Mouse (Mus musculus) stomach, postnatal 0 days (tissue): ENCODE measurements around the gene Sds.
A peak's percentile ranks its signal among the peaks of the same experiment; 100 is the strongest.

ENCODE experiments used
- CTCF ChIP-seq: IDR thresholded peaks from 2 replicates; pipeline ENCODE4 v1.5.1; 2016; ENCODE audit warnings: antibody characterized with exemption, low read depth, mild to moderate bottlenecking, moderate library complexity
- EP300 ChIP-seq: optimal IDR thresholded peaks from 2 replicates; pipeline ENCODE3; 2016; ENCODE audit warnings: antibody characterized with exemption

DNA sequence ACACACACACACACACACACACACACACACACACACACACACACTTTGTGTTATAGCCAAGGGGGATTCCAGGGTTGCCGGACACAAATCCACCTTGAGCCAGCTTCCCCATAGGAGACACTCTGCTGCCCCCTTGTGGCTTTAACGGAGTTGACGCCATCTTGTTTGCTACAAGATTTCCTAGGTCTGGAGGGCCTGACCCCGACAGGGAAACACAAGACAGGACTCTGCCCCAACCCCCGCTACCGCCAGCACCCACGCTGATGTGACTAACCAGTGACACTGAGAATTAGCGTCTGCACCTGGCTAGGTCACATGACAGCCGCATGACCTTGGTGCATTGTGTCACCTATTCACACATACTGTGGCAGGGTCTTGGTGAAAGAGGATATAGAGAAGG lies 18.7 kb upstream of the Sds start:
- TF ChIP-seq CTCF (peak; percentile 79), EP300 (no peak)
